Mouse (Mus musculus): ENCODE data around the gene Wdr73.

DNA sequence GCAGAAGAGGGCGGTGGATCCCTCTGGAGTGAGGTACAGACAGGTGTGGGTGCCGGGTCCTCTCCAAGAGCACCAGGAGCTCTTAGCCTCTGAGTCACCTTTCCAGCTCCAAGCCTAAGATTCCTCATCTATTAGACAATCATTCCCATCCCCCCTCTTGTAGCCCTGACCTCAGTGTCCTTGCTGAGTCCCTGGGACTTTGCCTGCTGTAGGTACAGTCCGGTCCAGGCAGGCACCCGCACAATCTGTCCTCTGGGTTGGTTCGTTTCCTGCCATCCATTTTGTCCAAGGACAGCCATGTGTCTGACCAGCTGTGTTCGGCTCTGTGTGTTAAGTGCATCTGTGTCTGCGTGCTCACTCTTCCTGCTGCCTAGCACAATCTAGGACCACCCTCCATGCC, 12.5 kb downstream of the Wdr73 start:
- TF ChIP-seq USF1 (IDR thresholded peaks at IDR 0.05; ENCODE audit: low read depth) = no peak
- no peak for TF ChIP-seq CEBPB (IDR thresholded peaks at IDR 0.05; ENCODE audit: insufficient read depth, poor library complexity, severe bottlenecking)
- TF ChIP-seq POLR2A (IDR thresholded peaks at IDR 0.05; ENCODE audit: insufficient read length, low read depth) = no peak
- no peak for TF ChIP-seq TCF12 (IDR thresholded peaks at IDR 0.05; ENCODE audit: insufficient read depth, poor library complexity, severe bottlenecking)
- no peak for TF ChIP-seq MAX (IDR thresholded peaks at IDR 0.05; ENCODE audit: low read depth)
- no peak for TF ChIP-seq MYOD1 (IDR thresholded peaks at IDR 0.05; ENCODE audit: control insufficient read depth in 1 of 3, insufficient read length in 2 of 3, low read depth in 2 of 3)
- TF ChIP-seq REST (IDR thresholded peaks at IDR 0.05; ENCODE audit: insufficient read depth, insufficient read length) = no peak
- TF ChIP-seq E2F4 (IDR thresholded peaks at IDR 0.05; ENCODE audit: insufficient read depth) = no peak
- TF ChIP-seq POLR2AphosphoS2 (IDR thresholded peaks at IDR 0.05; ENCODE audit: insufficient read length, low read depth) = no peak
- no peak for TF ChIP-seq SRF (IDR thresholded peaks at IDR 0.05; ENCODE audit: control insufficient read depth, insufficient read length, low read depth)
- TF ChIP-seq MYOG (IDR thresholded peaks at IDR 0.05; ENCODE audit: control insufficient read depth in 1 of 3, insufficient read depth in 1 of 3, insufficient read length in 2 of 3, low read depth in 2 of 3) = no peak
- no peak for TF ChIP-seq TCF3 (IDR thresholded peaks at IDR 0.05; ENCODE audit: insufficient read length, low read depth)

Measured in myocyte (in vitro differentiated cells).